Mouse (Mus musculus) thymus, postnatal 36 days (tissue): ENCODE measurements at regions not wholly inside any gene's neighbourhood (a gene's known extent, or its start where the extent isn't known, plus 50 kb on each side); places are given as distances from the start of the nearest gene placed in this dataset.
"Not testable (repeated sequence)": the region's sequence is repeated elsewhere in the genome, so short reads cannot be mapped to it uniquely, and the experiment has no call there.

ENCODE experiments used
- DNase-seq, 2 experiments: peaks; one replicate each; pipeline ENCODE4 v3.0.0; 2022; ENCODE audit warnings: mixed read lengths in 2 of 2

DNA sequence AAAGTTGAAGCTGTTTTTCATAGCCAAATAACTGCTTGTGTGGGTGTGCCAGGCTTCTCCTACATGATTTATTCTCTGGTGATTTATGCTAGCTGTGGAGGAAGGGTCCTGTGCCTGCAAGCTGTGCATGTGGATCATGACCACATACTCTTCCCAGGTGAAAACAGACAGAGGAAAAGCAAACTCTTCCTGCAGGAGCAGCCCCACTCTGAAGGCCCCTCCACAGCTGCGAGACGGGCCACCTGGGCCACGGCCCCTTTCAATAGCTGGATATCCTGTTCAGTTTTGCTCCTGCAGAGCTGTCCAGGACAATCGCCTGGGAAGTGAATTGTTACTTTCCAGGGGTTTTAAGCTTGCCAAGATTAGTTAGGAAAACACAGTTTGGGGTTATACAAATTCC, 722.3 kb upstream of the Marcks start:
- no peak for DNase-seq

GRCm38 (mm10) chr10:37849291-37849846, 710.6 kb upstream of the Marcks start:
- DNase-seq = no peak

DNA sequence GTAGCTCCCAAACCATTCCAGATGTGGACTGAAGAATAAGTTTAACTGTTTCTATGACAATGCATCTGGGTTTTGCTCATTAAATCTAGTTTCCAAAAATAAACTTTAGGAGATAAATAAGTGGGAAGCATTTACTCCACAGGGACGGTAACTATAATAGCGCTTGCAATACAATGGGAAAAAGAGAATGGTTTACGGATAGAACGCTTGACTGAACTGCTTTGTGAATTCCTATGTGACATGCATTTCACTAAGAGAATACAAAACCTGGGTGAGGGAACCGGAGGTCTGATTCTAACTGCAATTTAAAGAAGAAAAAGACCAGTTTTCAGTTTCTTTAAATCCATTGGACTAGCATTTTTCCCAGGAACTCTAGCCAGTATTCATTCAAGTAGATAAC, 704.1 kb upstream of the Marcks start:
- DNase-seq = no peak

DNA sequence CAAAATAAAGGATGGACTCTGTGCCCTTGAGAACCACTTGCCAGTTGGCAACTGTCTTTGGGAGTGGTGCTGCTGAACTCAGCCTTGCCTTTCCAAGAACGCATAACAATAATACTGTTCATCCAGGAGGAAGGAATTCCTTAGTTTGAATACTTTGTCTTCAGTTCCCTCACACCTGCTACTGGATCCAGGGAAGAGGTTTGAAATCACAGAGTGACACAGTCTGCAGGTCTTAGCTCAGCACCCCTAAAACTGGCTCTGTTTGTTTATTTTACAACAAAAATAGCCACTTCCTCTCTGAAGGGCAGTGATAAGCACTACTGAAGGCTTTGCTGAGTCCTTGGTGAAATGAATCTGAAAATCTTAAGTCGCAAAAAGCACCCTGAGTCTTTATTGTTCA, 703.1 kb upstream of the Marcks start:
- DNase-seq = no peak

DNA sequence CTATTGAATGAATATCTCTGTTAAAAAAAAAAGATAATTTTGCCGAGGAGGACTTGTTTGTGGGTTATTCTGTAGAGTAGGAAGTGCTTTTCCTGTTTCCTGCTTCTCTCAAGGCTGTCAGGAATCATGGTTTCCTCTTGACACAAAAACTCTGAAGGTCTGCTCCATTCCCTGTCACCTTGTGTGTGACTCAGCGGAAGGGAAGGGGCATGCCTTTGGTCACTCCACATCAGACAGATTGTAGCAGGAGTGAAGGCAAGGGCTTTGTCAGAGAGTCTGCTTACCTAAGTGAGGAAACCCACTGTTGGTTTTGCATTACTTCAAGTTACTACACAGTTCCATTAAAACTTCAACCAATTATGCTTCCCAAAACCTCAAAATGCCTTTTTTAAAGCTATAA, 699.0 kb upstream of the Marcks start:
- DNase-seq = no peak

DNA sequence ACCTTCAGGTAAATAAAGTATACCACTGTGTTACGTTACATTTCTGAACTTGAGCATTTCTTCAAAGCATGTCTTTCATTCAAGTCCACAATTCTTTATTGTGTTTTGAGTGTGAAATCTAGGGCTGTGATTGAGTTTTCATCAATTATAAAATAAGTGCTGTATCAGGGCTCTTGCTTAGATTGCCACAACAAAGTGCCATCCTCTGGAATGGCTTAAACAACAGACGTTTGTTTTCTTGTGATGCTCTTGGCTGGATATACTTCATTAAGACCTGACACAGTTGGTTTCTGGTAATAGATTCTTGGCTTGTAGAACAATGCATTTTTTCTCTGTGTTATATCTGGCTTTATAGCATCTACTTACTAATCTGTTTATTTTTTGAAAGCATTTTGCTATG, 674.3 kb upstream of the Marcks start:
- no peak for DNase-seq

DNA sequence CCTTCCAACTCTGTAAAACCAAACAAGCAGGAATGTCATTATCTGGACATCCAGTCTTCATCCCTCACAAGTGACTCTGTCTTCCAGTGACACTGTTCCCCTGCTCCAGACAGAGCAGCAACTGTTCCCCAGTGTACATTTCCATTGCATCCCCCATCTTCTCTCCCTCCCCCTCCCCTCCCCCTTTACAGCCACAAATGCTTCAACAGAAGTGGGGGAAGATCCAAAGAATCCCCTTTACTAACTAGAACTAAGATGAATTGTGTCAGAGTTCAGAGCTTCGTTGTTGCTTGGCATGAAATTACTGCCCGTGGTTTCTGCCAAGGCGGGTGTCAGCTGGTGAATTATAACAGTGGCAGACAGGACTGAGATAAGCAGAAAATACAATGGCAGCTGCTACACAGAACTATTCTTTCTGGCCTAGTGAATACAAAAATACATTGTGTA, 673.7 kb upstream of the Marcks start:
- no peak for DNase-seq

DNA sequence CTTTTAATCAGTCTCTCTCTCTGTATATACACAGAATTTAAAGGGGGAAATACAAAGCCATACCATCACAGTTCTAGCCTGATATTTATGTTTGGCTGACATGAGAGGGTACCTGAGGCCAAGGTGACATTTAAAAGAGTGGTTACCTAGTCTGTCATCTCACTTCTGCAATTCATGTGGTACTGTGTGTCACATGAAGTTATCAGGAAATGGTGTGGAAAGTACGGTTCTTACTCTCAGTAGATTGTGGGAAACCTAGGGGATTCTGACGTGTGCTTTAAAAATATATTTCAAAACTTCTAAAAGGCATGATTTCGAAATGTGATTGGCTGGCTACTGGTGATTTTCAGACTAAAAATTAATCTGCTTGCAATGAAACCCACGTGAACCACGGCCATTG, 673.1 kb upstream of the Marcks start:
- no peak for DNase-seq

- DNase-seq = no peak
Measured at GRCm38 (mm10) chr10:37803225-37803805, 664.6 kb upstream of the Marcks start.

- DNase-seq = no peak
Measured at GRCm38 (mm10) chr10:37799397-37799796, 660.7 kb upstream of the Marcks start.

GRCm38 (mm10) chr10:37798285-37798684, 659.6 kb upstream of the Marcks start:
- no peak for DNase-seq

DNA sequence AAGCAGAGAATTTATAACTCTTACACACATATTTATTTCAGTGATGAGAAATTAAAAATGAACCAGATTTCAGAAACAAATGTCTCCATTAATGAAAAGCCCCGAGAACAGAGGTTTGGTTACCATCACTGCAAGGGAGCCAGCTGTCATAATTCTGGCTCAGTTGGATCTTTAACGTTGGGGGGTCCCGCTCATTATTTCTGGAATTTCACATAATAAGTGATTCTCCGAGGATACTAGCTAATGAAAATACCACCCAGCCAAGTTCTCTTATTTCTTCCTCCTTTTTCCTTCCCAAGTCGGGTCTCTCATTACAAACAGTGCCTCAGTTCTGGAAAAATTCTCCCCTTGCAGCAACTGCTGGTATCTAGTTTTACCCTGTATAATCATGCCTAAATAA, 659.0 kb upstream of the Marcks start:
- DNase-seq = no peak

DNA sequence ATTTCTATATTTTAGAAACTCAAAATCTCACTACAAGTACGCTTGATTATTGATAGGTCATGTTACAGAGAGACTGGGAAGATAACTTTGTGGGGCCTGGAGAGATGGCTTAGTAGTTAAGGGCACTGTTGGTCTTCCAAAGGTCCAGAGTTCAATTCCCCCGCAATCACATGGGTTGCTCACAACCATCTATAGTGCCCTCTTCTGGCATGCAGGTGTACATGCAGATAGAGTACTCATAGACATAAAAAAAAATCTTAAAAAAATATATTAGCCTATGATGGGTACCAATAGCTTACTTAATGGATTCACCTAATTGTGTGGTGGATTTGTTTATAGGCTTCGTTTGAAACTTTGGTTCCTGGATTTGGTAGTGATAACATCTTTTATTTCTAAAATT, 654.2 kb upstream of the Marcks start:
- DNase-seq = peak in 1 of 2 experiments; percentile 6

- no peak for DNase-seq
Measured at GRCm38 (mm10) chr10:37788049-37788448, 649.3 kb upstream of the Marcks start.

GRCm38 (mm10) chr10:37779383-37780302, 640.9 kb upstream of the Marcks start:
- no peak for DNase-seq

- no peak for DNase-seq
Measured at GRCm38 (mm10) chr10:37760542-37761367, 622.0 kb upstream of the Marcks start.

- no peak for DNase-seq
Measured at GRCm38 (mm10) chr10:37741581-37741980, 602.9 kb upstream of the Marcks start.

DNA sequence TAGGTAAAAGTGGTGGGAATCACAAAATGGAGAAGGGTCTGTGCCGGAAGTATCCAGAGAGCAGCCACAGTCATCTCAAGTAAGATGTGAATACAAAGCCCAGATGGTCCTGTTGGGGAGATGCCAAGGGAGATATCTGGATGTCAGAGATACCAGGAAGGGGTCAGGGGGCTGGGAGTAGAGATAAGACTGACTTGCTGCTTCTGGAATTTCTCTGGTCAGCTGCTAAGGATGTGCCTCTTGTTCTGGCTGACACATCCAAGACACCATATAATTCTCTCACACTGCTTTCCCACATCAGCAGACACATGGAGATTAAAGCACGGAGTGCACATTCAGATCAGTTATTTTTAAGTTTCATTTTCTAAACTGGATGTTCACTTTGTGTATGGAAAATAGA, 600.3 kb upstream of the Marcks start:
- DNase-seq = no peak

DNA sequence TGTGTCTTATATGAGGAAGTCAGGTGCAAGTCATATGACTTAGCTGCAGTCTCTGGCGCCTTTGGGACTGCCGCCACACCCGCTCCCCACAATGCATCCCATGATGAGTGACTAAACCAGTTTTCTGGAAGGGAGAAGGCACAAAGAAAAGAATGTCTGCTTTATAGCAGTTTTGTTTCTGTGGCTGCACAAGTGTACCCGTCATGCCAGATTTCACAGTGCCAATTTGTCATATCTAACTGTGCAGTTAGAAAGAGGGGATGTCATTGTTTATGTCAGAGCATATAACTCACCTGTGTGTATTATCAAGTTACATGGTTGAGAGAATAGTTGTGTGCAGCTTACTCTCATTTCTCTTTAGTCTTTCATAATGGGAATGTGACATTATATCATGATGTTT, 586.9 kb upstream of the Marcks start:
- no peak for DNase-seq

- DNase-seq = not testable (repeated sequence)
Measured at GRCm38 (mm10) chr10:37724994-37725393, 586.3 kb upstream of the Marcks start.

GRCm38 (mm10) chr10:37720748-37721147, 582.0 kb upstream of the Marcks start:
- no peak for DNase-seq

- no peak for DNase-seq
Measured at GRCm38 (mm10) chr10:37716946-37717345, 578.2 kb upstream of the Marcks start.

- DNase-seq = no peak
Measured at GRCm38 (mm10) chr10:37711459-37711858, 572.7 kb upstream of the Marcks start.
